Mouse (Mus musculus): ENCODE measurements around the gene Hist1h2ai. TPM values are rescaled to one million over a fixed set of nuclear protein-coding genes. Genes with fewer than 3 reads are reported as not detected.
"Not testable (repeated sequence)": the region's sequence is repeated elsewhere in the genome, so short reads cannot be mapped to it uniquely, and the experiment has no call there.

The Hist1h2ai gene
- 110 and 183 TPM in 2 replicates for polyA plus RNA-seq (2015; fragmentation: Nextera tagmentation; extraction: Ambion mirVana)

DNA sequence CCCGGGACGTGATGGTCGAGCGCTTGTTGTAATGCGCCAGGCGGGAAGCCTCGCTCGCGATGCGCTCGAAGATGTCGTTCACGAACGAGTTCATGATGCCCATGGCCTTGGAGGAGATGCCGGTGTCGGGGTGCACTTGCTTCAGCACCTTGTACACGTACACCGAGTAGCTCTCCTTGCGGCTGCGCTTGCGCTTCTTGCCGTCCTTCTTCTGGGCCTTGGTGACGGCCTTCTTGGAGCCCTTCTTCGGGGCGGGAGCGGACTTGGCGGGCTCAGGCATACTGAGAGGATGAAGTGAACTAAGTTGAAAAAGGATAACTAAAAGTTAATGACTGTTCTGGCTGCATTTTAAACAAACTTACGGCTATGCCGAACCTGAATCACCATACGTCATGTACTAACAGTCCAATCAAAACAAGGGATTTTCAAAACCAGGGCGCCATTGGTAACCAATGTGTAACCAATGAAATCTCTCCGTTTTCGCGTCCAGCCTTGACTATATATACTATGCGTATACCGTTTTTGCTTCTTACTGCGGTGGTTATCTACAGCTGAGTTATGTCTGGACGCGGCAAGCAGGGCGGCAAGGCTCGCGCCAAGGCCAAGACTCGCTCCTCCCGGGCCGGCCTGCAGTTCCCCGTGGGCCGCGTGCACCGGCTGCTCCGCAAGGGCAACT is at the start of gene Hist1h2ai, which contains the start of gene Hist1h2bl:
Gene Hist1h2ai, plus strand, starts transcription at position 559 of the 676 bp plus-strand sequence.
Gene Hist1h2bl, minus strand, starts transcription at position 280 of the 676 bp plus-strand sequence.
- peak; percentile 96 for DNase-seq (ENCODE audit: low spot score)

- no peak for DNase-seq (ENCODE audit: low spot score)
These were observed 38.9 kb upstream of the Hist1h2ai start, which contains the start of gene Olfr1360 for GRCm38 (mm10) chr13:21677305-21677704. TSS of gene Olfr1360 (minus strand) at chr13:21677405.

DNA sequence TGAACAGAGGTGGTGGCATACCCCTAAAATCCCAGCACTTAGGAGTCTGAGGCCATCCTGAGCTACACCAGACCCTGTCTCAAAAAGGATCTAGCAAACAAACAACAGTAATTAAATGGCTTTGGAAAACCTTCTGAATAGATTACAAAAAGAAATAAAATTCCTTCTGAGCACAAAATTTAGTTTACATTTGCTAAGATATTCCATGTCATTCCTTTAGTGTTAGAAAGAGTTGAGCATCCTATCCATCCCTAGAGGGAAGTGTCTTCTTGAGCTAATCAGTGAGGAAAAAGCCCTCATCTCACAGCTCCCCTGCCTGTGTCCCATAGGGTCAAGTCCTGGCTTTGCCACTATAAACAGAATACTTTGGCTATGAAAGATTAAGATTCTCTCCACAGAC is 18.4 kb upstream of the Hist1h2ai start, which contains the start of gene Olfr1359:
Gene Olfr1359, plus strand, starts transcription at position 301 of the 400 bp plus-strand sequence.
- DNase-seq (ENCODE audit: low spot score), result no peak

GRCm38 (mm10) chr13:21706669-21707068 is 9.6 kb upstream of the Hist1h2ai start:
- DNase-seq (ENCODE audit: low spot score), result no peak

- DNase-seq (ENCODE audit: low spot score), result peak; percentile 88
These were observed 6.1 kb upstream of the Hist1h2ai start for GRCm38 (mm10) chr13:21710031-21710711.

GRCm38 (mm10) chr13:21710821-21711525 is 5.2 kb upstream of the Hist1h2ai start:
- peak; percentile 89 for DNase-seq (ENCODE audit: low spot score)

DNA sequence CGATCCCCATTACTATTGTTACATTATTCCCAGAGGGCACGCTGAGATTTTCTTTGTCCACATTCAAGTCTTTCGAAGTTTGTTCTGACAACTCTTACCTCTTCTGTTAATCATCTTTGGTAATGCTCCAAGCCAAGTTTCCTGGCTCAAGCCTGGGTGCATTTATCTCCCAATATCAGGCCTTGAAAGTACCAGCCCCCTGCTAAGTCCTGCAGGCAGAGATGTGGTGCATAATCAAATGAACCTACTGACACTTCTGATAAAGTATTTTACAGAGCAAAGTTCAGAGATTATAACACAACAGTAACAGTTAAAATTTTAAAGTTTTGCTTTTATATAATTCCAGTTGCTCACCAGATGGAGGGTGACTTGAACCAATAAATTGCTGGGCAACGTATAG is 4.5 kb upstream of the Hist1h2ai start:
- DNase-seq (ENCODE audit: low spot score), result no peak

GRCm38 (mm10) chr13:21714725-21715124 is 1.5 kb upstream of the Hist1h2ai start:
- DNase-seq (ENCODE audit: low spot score), result peak; percentile 80

DNA sequence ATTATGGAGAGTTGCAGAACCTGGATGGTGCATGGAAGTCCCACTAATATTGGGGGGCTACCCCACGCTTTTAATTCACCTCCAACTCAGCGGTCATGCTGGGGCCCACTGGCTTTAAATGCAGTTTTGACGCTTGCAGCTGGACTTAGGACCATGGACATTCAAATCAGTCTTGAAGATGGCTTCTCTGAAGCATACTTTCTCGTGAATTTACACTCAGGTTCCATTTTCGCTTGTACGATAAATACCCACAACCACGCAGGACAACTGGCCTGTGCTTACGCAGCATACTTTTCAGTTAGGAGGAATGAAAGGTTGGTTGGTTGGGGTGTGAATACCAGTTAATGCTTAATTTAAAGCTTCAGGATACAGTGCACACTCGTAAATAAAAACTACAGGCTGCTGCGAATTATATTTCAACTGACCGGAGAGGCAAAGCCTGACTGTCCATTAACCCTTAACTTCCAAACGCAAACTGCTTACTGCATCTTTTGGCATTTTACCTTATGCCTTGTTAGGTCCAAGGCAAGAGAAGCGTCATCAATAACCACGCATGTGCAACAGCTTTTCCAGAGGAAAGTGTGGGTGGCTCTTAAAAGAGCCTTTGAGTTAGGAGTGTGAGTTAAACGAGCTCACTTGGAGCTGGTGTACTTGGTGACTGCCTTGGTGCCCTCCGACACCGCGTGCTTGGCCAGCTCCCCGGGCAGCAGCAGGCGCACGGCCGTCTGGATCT is 925 bp upstream of the Hist1h2ai start:
- DNase-seq (ENCODE audit: low spot score), result peak; percentile 55

DNA sequence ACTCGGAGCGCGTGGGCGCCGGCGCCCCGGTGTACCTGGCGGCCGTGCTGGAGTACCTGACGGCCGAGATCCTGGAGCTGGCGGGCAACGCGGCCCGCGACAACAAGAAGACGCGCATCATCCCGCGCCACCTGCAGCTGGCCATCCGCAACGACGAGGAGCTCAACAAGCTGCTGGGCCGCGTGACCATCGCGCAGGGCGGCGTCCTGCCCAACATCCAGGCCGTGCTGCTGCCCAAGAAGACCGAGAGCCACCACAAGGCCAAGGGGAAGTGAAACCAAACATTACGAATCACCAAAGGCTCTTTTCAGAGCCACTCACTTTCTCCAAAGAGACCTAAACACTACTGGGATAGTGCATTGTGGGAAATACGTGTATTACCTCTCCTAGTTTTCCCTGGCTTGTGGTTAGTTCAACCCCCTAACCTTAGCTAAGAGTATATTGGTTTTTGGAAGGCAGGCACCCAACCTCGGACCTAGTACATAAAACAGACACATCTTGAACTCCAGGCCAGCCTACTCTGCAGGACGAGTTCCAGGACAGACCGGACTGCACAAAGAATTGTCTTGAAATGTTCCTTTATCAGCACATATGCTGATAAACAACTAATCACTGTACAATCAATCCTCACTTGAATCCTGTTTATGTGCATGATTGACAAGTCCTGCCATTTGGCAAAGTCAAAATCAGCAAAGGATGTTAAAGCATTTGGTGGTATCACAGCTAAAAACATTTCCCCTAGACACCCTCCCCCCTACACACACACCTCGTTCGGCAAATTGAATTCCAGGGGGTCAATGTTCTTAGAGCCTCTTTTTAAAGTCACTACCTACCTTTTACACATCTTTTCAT is 544 bp downstream of the Hist1h2ai start:
- DNase-seq (ENCODE audit: low spot score), result not testable (repeated sequence)

DNA sequence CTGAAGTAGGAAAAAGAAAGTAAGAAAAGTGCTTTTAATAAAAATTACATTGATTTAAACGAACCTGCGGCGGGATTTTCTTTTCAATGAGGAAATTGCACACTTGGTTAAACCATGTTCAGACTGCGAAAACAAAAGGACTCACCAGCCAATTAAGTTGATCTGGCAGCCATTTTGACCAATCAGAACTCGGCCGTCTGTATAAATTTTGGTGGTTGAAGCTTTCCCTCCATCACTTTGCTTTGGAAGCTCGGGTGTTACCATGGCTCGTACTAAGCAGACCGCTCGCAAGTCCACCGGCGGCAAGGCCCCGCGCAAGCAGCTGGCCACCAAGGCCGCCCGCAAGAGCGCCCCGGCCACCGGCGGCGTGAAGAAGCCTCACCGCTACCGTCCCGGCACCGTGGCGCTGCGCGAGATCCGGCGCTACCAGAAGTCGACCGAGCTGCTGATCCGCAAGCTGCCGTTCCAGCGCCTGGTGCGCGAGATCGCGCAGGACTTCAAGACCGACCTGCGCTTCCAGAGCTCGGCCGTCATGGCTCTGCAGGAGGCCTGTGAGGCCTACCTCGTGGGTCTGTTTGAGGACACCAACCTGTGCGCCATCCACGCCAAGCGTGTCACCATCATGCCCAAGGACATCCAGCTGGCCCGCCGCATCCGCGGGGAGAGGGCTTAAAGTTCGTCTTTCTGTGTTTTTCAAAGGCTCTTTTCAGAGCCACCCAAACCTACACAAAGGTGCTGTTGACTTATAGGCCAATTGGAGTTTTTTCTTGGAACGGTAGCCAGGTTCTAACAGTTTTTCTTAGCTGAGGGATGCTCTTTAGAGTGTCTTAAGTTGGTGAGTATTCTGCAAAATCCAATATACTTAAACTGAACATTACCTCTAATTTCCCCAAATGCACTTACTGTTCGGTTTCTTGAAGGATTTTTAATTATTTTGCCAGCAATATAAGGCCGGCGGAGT is 1.5 kb downstream of the Hist1h2ai start, which contains the start of gene Hist1h3h:
Gene Hist1h3h, plus strand, starts transcription at position 263 of the 961 bp plus-strand sequence.
- peak; percentile 93 for DNase-seq (ENCODE audit: low spot score)

- DNase-seq (ENCODE audit: low spot score), result peak; percentile 36
These were observed 2.3 kb downstream of the Hist1h2ai start for GRCm38 (mm10) chr13:21718381-21719080.

DNA sequence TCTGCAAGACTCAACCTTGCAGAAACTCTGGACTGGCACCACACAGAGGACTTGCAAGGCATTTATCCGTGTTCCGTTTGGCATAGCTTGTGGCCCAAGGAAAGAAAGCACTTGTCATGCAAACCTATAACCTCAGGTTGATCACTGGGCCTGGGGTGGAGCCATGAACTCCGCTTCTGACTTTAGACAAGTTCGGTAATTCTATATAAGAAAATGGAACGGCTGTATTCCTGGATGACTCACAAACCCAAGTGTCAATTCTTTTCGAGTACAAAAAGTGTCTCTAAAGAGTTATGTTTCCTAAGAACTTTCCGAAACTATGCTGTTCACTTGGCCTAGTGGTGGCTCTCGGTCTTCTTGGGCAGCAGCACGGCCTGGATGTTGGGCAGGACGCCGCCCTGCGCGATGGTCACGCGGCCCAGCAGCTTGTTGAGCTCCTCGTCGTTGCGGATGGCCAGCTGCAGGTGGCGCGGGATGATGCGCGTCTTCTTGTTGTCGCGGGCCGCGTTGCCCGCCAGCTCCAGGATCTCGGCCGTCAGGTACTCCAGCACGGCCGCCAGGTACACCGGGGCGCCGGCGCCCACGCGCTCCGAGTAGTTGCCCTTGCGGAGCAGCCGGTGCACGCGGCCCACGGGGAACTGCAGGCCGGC is 5.0 kb downstream of the Hist1h2ai start:
- DNase-seq (ENCODE audit: low spot score), result peak; percentile 43

DNA sequence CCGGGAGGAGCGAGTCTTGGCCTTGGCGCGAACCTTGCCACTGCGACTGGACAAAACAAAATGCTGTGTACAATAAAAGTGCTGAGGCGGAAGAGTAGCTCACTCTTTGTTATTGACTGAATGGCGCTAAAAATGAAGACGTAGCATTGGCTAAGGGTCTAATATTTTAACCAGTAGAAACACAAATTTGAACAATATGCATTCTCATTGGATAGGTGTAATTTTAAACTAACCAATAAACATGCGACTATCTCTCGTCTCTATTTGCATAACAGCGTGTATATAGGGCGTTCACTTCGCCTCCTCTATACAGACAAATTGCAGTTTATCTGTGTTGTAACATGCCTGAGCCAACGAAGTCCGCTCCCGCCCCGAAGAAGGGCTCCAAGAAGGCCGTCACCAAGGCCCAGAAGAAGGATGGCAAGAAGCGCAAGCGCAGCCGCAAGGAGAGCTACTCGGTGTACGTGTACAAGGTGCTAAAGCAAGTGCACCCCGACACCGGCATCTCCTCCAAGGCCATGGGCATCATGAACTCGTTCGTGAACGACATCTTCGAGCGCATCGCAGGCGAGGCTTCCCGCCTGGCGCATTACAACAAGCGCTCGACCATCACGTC is 5.6 kb downstream of the Hist1h2ai start, which contains the start of gene Hist1h2bm:
Gene Hist1h2bm, plus strand, starts transcription at position 288 of the 616 bp plus-strand sequence.
- peak; percentile 93 for DNase-seq (ENCODE audit: low spot score)

- peak; percentile 29 for DNase-seq (ENCODE audit: low spot score)
These were observed 6.2 kb downstream of the Hist1h2ai start for GRCm38 (mm10) chr13:21722373-21722925.

GRCm38 (mm10) chr13:21722993-21723836 is 7.0 kb downstream of the Hist1h2ai start:
- DNase-seq (ENCODE audit: low spot score), result no peak
